Mouse (Mus musculus) hindbrain, embryonic 12.5 days (tissue): Measurements from ENCODE around the gene Ppp6r2. TPM values are rescaled to one million over a fixed set of nuclear protein-coding genes. Genes with fewer than 3 reads are reported as not detected.

Experiments used
- ATAC-seq: fragments of 200-750 bp; cut with Nextera tagmentation; 2 replicates; pipeline ENCODE4 v1.8.0; 2017; ENCODE audit warnings: moderate TSS enrichment; ENCODE audit not compliant: low FRiP score
- H3K27ac ChIP-seq: fragments of 300-500 bp; sonication (generic); 2 replicates; pipeline ENCODE4 v1.5.1; 2016; ENCODE audit warnings: mild to moderate bottlenecking
- H3K27me3 ChIP-seq: fragments of 300-500 bp; sonication (generic); 2 replicates; pipeline ENCODE4 v1.6.1; 2016; ENCODE audit warnings: mild to moderate bottlenecking
- H3K36me3 ChIP-seq: fragments of 300-500 bp; sonication (generic); 2 replicates; pipeline ENCODE4 v1.6.1; 2016; ENCODE audit warnings: mild to moderate bottlenecking
- H3K4me1 ChIP-seq: fragments of 300-500 bp; sonication (generic); 2 replicates; pipeline ENCODE4 v1.6.1; 2016
- H3K4me2 ChIP-seq: fragments of 300-500 bp; sonication (generic); replicated peaks from 2 replicates; pipeline ENCODE4 v1.6.1; 2016; ENCODE audit warnings: mild to moderate bottlenecking
- H3K4me3 ChIP-seq: fragments of 300-500 bp; sonication (generic); 2 replicates; pipeline ENCODE4 v1.5.1; 2016; ENCODE audit warnings: mild to moderate bottlenecking
- H3K9ac ChIP-seq: fragments of 300-500 bp; sonication (generic); 2 replicates; pipeline ENCODE4 v1.6.1; 2016; ENCODE audit warnings: mild to moderate bottlenecking, moderate library complexity
- H3K9me3 ChIP-seq: fragments of 300-500 bp; sonication (generic); replicated peaks from 2 replicates; pipeline ENCODE4 v1.6.1; 2016; ENCODE audit warnings: mild to moderate bottlenecking
- WGBS: fragments of 180-500 bp; shearing (Covaris S2); methylation state at CpG from one replicate; pipeline ENCODE4 v1.1.7; 2016; 5-methylcytosine and 5-hydroxymethylcytosine counted together
- polyA plus RNA-seq: library from polyadenylated mRNA; unstranded; fragments of >200 nt; fragmentation: Nextera tagmentation; extraction: Ambion mirVana; gene quantifications from 2 replicates; pipeline ENCODE4 v1.2.1, GENCODE M21; 2016

The Ppp6r2 gene
- polyA plus RNA-seq, 1 experiment from 2014 or later: 62.3 TPM

GRCm38 (mm10) chr15:89177121-89177520 lies 34.2 kb upstream of the Ppp6r2 start:
- H3K9me3 ChIP-seq: no peaks in the 10 kb centered on the region
- H3K4me2 ChIP-seq: peak overlapping the region; percentile 93
- H3K4me3 ChIP-seq: 0 out of 2 replicates have a peak overlapping the region, but pooled peaks have one; percentile 4
- H3K27me3 ChIP-seq: no peaks in the 10 kb centered on the region
- no peak for ATAC-seq
- H3K36me3 ChIP-seq: no peaks in the 10 kb centered on the region
- peak overlapping the region; percentile 24; the same call in 1 of the 2 replicates for H3K9ac ChIP-seq
- WGBS: 14% methylated on average over 5 of the region's 5 CpGs
- H3K4me1 ChIP-seq: peaks cover 86% of the 10 kb centered on the region
- H3K27ac ChIP-seq: peak overlapping the region; percentile 35; the same call in 1 of the 2 replicates

- Histone ChIP-seq H3K4me1 (peaks cover 86% of the 10 kb centered on the region), H3K27me3 (no peaks in the 10 kb centered on the region), H3K4me2 (peak overlapping the region; percentile 93), H3K27ac (peak overlapping the region; percentile 35; the same call in 1 of the 2 replicates), H3K4me3 (0 out of 2 replicates have a peak overlapping the region, but pooled peaks have one; percentile 4), H3K9ac (peak overlapping the region; percentile 24), H3K36me3 (no peaks in the 10 kb centered on the region), H3K9me3 (no peaks in the 10 kb centered on the region)
- no peak for ATAC-seq
- 78% methylated on average over 2 of the region's 4 CpGs for WGBS
These were observed 33.6 kb upstream of the Ppp6r2 start for GRCm38 (mm10) chr15:89177576-89178259.

GRCm38 (mm10) chr15:89178260-89178860 lies 33.0 kb upstream of the Ppp6r2 start:
- peak overlapping the region; percentile 80 for H3K4me3 ChIP-seq
- H3K4me2 ChIP-seq: peak overlapping the region; percentile 93
- no peaks in the 10 kb centered on the region for H3K27me3 ChIP-seq
- H3K9ac ChIP-seq: peak overlapping the region; percentile 95; the same call in 1 of the 2 replicates
- no peak overlapping the region for H3K27ac ChIP-seq
- 73% methylated on average over 7 of the region's 7 CpGs for WGBS
- H3K9me3 ChIP-seq: no peaks in the 10 kb centered on the region
- H3K36me3 ChIP-seq: no peaks in the 10 kb centered on the region
- peaks cover 81% of the 10 kb centered on the region for H3K4me1 ChIP-seq
- no peak for ATAC-seq

GRCm38 (mm10) chr15:89178954-89179629 lies 32.3 kb upstream of the Ppp6r2 start:
- Histone ChIP-seq H3K36me3 (no peaks in the 10 kb centered on the region), H3K27me3 (no peaks in the 10 kb centered on the region), H3K9me3 (no peaks in the 10 kb centered on the region), H3K4me2 (peak overlapping the region; percentile 93), H3K4me1 (peaks cover 77% of the 10 kb centered on the region), H3K9ac (peak overlapping the region; percentile 95), H3K27ac (peak overlapping the region; percentile 96), H3K4me3 (peak overlapping the region; percentile 80)
- ATAC-seq: no peak
- 2% methylated on average over 16 of the region's 16 CpGs for WGBS

DNA sequence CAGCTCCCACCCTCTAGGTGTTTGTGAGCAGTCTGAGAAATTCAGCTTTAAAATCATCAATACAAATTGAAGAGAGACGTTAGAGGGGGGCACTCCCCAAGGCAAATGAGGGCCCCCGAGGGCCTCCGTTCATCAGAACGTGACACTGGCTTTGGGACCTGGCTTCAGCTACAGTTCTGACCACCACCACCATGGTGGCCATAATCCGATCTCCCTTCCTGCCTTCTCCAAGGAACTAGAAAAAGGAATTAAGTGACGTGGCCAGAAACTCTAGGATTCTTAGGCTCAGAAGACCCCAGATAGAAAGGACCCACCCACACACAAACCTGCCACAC lies 31.8 kb upstream of the Ppp6r2 start:
- peaks cover 75% of the 10 kb centered on the region for H3K4me1 ChIP-seq
- no peaks in the 10 kb centered on the region for H3K9me3 ChIP-seq
- peak overlapping the region; percentile 93 for H3K4me2 ChIP-seq
- H3K4me3 ChIP-seq: peak overlapping the region; percentile 80
- H3K36me3 ChIP-seq: peaks cover under 1% of the 10 kb centered on the region; the same call in 1 of the 2 replicates
- no peak for ATAC-seq
- under 1% methylated on average over 6 of the region's 6 CpGs for WGBS
- peak overlapping the region; percentile 96 for H3K27ac ChIP-seq
- H3K27me3 ChIP-seq: no peaks in the 10 kb centered on the region
- H3K9ac ChIP-seq: peak overlapping the region; percentile 95

- under 1% methylated on average over 26 of the region's 26 CpGs for WGBS
These were observed 31.2 kb upstream of the Ppp6r2 start for GRCm38 (mm10) chr15:89180081-89180541.

GRCm38 (mm10) chr15:89180571-89181229 lies 30.7 kb upstream of the Ppp6r2 start, which contains the start of gene Plxnb2:
Plxnb2 (minus strand) TSS chr15:89180788.
- peaks cover 10% of the 10 kb centered on the region for H3K36me3 ChIP-seq
- H3K27ac ChIP-seq: peak within 1 kb of the TSS; percentile 96
- no peaks in the 10 kb centered on the region for H3K9me3 ChIP-seq
- H3K4me1 ChIP-seq: peaks cover 64% of the 10 kb centered on the region
- no peaks in the 10 kb centered on the region for H3K27me3 ChIP-seq
- WGBS: under 1% methylated on average over 65 of the region's 72 CpGs
- H3K4me3 ChIP-seq: peak within 1 kb of the TSS; percentile 80
- peak within 1 kb of the TSS; percentile 95 for H3K9ac ChIP-seq
- ATAC-seq: peak; percentile 90
- H3K4me2 ChIP-seq: peak within 1 kb of the TSS; percentile 93

More at GRCm38 (mm10) chr15:89180081-89180541, 31.2 kb upstream of the Ppp6r2 start:
- peak overlapping the region; percentile 93 for H3K4me2 ChIP-seq
- no peak; the same call in 1 of the 2 replicates for ATAC-seq
- no peaks in the 10 kb centered on the region for H3K9me3 ChIP-seq
- H3K9ac ChIP-seq: peak overlapping the region; percentile 95
- peak overlapping the region; percentile 80 for H3K4me3 ChIP-seq
- H3K27ac ChIP-seq: peak overlapping the region; percentile 96
- no peaks in the 10 kb centered on the region for H3K27me3 ChIP-seq
- peaks cover 70% of the 10 kb centered on the region for H3K4me1 ChIP-seq
- peaks cover 4% of the 10 kb centered on the region; the same call in 1 of the 2 replicates for H3K36me3 ChIP-seq

DNA sequence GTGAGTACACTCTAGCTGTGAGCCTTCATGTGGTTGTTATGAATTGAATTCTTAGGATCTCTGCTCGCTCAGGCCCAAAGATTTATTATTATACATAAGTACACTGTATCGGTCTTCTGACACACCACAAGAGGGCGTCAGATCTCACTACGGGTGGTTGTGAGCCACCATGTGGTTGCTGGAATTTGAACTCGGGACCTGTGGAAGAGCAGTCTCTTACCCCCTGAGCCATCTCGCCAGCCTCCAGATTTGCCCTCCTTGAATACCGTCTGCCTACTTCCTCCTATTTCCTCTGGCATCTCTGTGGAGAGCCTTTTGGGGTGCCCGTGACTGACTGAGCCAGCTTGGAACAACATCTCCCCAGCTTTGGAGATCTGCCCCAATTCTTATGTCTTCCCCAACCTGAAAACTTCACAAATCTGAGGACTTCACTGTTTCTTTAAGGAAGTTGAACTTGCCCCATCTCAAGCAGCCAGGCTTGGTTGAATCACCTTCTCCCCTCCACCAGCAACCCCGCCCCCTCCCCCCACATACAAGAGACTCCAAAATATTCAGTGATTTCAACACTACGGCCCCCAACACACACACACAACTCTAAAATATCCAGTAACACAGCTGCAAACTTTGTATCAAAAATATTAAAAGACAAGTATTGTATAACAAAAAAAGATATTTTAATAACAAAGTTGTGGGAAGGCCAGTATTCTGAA lies 29.6 kb upstream of the Ppp6r2 start:
- 82% methylated on average over 10 of the region's 10 CpGs for WGBS
- no peak for ATAC-seq
- Histone ChIP-seq H3K9ac (no peak overlapping the region), H3K4me1 (peaks cover 55% of the 10 kb centered on the region), H3K9me3 (no peaks in the 10 kb centered on the region), H3K27me3 (no peaks in the 10 kb centered on the region), H3K27ac (0 out of 2 replicates have a peak overlapping the region, but pooled peaks have one; percentile 35), H3K4me2 (peak overlapping the region; percentile 93), H3K4me3 (no peak overlapping the region), H3K36me3 (peaks cover 20% of the 10 kb centered on the region)

DNA sequence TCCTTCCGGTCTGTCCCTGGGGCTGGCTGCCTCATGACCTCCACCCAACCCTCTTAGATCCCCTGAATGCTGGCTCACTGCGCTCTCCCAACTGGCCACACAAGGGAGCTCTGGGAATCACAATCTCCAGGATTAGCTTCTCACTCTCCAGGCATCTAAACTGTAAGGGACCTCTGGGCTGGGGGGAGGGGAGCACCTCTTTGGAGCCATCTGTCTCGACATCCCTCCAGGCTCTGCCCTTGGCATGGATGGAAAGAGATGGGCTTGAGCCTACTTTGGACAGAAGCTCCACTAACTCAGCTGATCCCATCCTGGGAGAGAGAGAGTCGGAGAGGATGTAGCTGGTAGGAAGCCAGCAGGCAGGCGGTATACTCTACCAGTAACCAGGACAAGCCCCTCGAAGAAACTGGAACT lies 29.0 kb upstream of the Ppp6r2 start:
- peaks cover 49% of the 10 kb centered on the region for H3K4me1 ChIP-seq
- H3K9ac ChIP-seq: no peak overlapping the region
- ATAC-seq: no peak
- no peaks in the 10 kb centered on the region for H3K27me3 ChIP-seq
- H3K36me3 ChIP-seq: peaks cover 26% of the 10 kb centered on the region
- WGBS: 49% methylated on average over 6 of the region's 6 CpGs
- H3K4me3 ChIP-seq: no peak overlapping the region
- H3K4me2 ChIP-seq: no peak overlapping the region
- 0 out of 2 replicates have a peak overlapping the region, but pooled peaks have one; percentile 35 for H3K27ac ChIP-seq
- no peaks in the 10 kb centered on the region for H3K9me3 ChIP-seq

GRCm38 (mm10) chr15:89182842-89183241 lies 28.5 kb upstream of the Ppp6r2 start:
- 82% methylated on average over 5 of the region's 5 CpGs for WGBS
- Histone ChIP-seq H3K4me2 (no peak overlapping the region), H3K9ac (no peak overlapping the region), H3K36me3 (peaks cover 32% of the 10 kb centered on the region), H3K9me3 (no peaks in the 10 kb centered on the region), H3K27ac (no peak overlapping the region), H3K4me1 (peaks cover 44% of the 10 kb centered on the region), H3K4me3 (no peak overlapping the region), H3K27me3 (no peaks in the 10 kb centered on the region)
- no peak for ATAC-seq
